ENCODE assay signal across 30 mouse cellular contexts in the genomic region with DNA sequence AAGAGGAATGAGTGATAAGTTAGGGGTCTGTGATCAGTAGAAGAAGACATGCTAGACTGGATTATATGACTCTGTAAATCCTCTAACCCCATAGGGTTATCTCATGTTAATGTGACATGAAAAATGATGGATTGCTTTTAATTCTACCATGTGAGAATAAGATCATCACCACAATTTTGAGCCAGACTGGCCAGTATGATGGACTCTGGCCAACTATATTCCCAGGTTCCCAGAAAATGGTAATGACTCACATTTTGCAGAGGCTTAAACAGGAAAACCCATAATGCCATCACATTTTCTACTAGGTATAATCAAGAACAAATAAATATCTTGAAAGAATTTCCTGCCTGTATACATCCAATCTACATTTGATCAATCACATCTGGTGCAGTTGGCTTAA. TPM values are rescaled to one million over a fixed set of nuclear protein-coding genes. Genes with fewer than 3 reads are reported as not detected.
"Had no signal": no experiment of that assay in that cellular context is flagged by ENCODE, and none has a peak within 500 bp of the region (broad histone marks: within the 10 kb centered on the region; RNA-seq: fewer than 3 reads in every experiment).

No protein-coding gene starts in this region.

- H3K9me3 ChIP-seq: embryonic facial prominence, embryonic 10.5 days; embryonic facial prominence, embryonic 12.5 days; embryonic facial prominence, embryonic 13.5 days; embryonic facial prominence, embryonic 15.5 days; forebrain, embryonic 10.5 days; forebrain, embryonic 12.5 days; forebrain, embryonic 13.5 days; forebrain, embryonic 15.5 days; heart, embryonic 10.5 days had no signal

- H3K4me1 ChIP-seq: embryonic facial prominence, embryonic 10.5 days; embryonic facial prominence, embryonic 12.5 days; embryonic facial prominence, embryonic 13.5 days; embryonic facial prominence, embryonic 15.5 days; forebrain, embryonic 10.5 days; forebrain, embryonic 12.5 days; forebrain, embryonic 13.5 days; forebrain, embryonic 15.5 days; heart, embryonic 10.5 days had no signal

- H3K4me3 ChIP-seq: embryonic facial prominence, embryonic 10.5 days; embryonic facial prominence, embryonic 12.5 days; embryonic facial prominence, embryonic 13.5 days; embryonic facial prominence, embryonic 15.5 days; erythroblast, embryonic 14.5 days; forebrain, embryonic 10.5 days; forebrain, embryonic 12.5 days; forebrain, embryonic 13.5 days; forebrain, embryonic 15.5 days; gastrocnemius, adult 2 months; heart, adult 2 months; heart, embryonic 10.5 days had no signal

- H3K27me3 ChIP-seq: embryonic facial prominence, embryonic 12.5 days; embryonic facial prominence, embryonic 13.5 days; embryonic facial prominence, embryonic 15.5 days; forebrain, embryonic 12.5 days; forebrain, embryonic 13.5 days; forebrain, embryonic 15.5 days had no signal

- H3K36me3 ChIP-seq: embryonic facial prominence, embryonic 10.5 days; embryonic facial prominence, embryonic 12.5 days; embryonic facial prominence, embryonic 13.5 days; embryonic facial prominence, embryonic 15.5 days; forebrain, embryonic 10.5 days; forebrain, embryonic 12.5 days; forebrain, embryonic 15.5 days; heart, embryonic 10.5 days had no signal

- H3K27ac ChIP-seq: embryonic facial prominence, embryonic 10.5 days; embryonic facial prominence, embryonic 12.5 days; embryonic facial prominence, embryonic 13.5 days; embryonic facial prominence, embryonic 15.5 days; forebrain, embryonic 10.5 days; forebrain, embryonic 12.5 days; forebrain, embryonic 13.5 days; forebrain, embryonic 15.5 days; gastrocnemius, adult 2 months; heart, adult 2 months; heart, embryonic 10.5 days had no signal

- ATAC-seq: forebrain, embryonic 13.5 days; forebrain, embryonic 14.5 days; forebrain, embryonic 15.5 days; forebrain, embryonic 16.5 days; forebrain, postnatal 0 days had no signal

- DNase-seq: cerebellum, adult 9-10 months; cerebellum, adult 9-11 months; cerebellum, postnatal 10 days; cerebellum, postnatal 14 days; cerebellum, postnatal 25 days; cerebellum, postnatal 36 days; embryo, embryonic 11 days; forebrain, postnatal 0 days; gastrocnemius, adult 2 months; gastrocnemius, postnatal 10 days; gastrocnemius, postnatal 14 days; gastrocnemius, postnatal 25 days; gastrocnemius, postnatal 36 days; heart, adult 11 months; heart, adult 18-20 months; heart, adult 2 months had no signal

RNA-seq across cellular contexts. Expression of a gene that starts 55.0 kb away (rescaled TPM):
- total RNA-seq: common myeloid progenitor, adult 5-6 weeks; granulocyte monocyte progenitor cell, adult 5-6 weeks had no signal
- polyA plus RNA-seq: erythroblast, embryonic 14.5 days had no signal
